Mouse (Mus musculus): Measurements from ENCODE around the gene Slc50a1.

Slc50a1 gene

GRCm38 (mm10) chr3:89231345-89231744 lies 39.0 kb downstream of the Slc50a1 start:
- no peak for DNase-seq (ENCODE audit: low spot score in 2 of 2)

GRCm38 (mm10) chr3:89230561-89230960 lies 39.8 kb downstream of the Slc50a1 start:
- DNase-seq (ENCODE audit: low spot score in 2 of 2), result no peak

GRCm38 (mm10) chr3:89229276-89229675 lies 41.1 kb downstream of the Slc50a1 start:
- DNase-seq (ENCODE audit: low spot score in 2 of 2), result no peak

- no peak for DNase-seq (ENCODE audit: low spot score in 2 of 2)
Observed at GRCm38 (mm10) chr3:89228836-89229235, 41.5 kb downstream of the Slc50a1 start, which contains the start of gene Muc1. Gene Muc1 (plus strand): TSS chr3:89229057.

- peak; percentile 75 to 87 for DNase-seq (ENCODE audit: low spot score in 2 of 2)
Observed at GRCm38 (mm10) chr3:89228180-89228549, 42.2 kb downstream of the Slc50a1 start.

GRCm38 (mm10) chr3:89227307-89228179 lies 42.8 kb downstream of the Slc50a1 start:
- peak in 1 of 2 experiments; percentile 31 for DNase-seq (ENCODE audit: low spot score in 2 of 2)

GRCm38 (mm10) chr3:89226900-89227299 lies 43.5 kb downstream of the Slc50a1 start, which contains the start of gene Mtx1:
Gene Mtx1 (minus strand): TSS chr3:89227088.
- DNase-seq (ENCODE audit: low spot score in 2 of 2), result no peak

- no peak for DNase-seq (ENCODE audit: low spot score in 2 of 2)
Observed at GRCm38 (mm10) chr3:89226361-89226760, 44.0 kb downstream of the Slc50a1 start.

- no peak for DNase-seq (ENCODE audit: low spot score in 2 of 2)
Observed at GRCm38 (mm10) chr3:89225918-89226317, 44.5 kb downstream of the Slc50a1 start.

GRCm38 (mm10) chr3:89225321-89225815 lies 45.0 kb downstream of the Slc50a1 start:
- no peak for DNase-seq (ENCODE audit: low spot score in 2 of 2)

- DNase-seq (ENCODE audit: low spot score in 2 of 2), result no peak
Observed at GRCm38 (mm10) chr3:89224796-89225195, 45.6 kb downstream of the Slc50a1 start.

- DNase-seq (ENCODE audit: low spot score in 2 of 2), result no peak
Observed at GRCm38 (mm10) chr3:89221167-89221566, 49.2 kb downstream of the Slc50a1 start.

GRCm38 (mm10) chr3:89219546-89219945 lies 50.8 kb downstream of the Slc50a1 start:
- DNase-seq (ENCODE audit: low spot score in 2 of 2), result no peak

- DNase-seq (ENCODE audit: low spot score in 2 of 2), result no peak
Observed at GRCm38 (mm10) chr3:89218271-89218670, 52.1 kb downstream of the Slc50a1 start.

Measured in spleen, postnatal 14 days (tissue).